Mouse (Mus musculus) bone marrow, adult 2 months (tissue): ENCODE measurements around the gene Vpreb2. TPM values are rescaled to one million over a fixed set of nuclear protein-coding genes. Genes with fewer than 3 reads are reported as not detected.
A peak's percentile ranks its signal among the peaks of the same experiment; 100 is the strongest.

Experiments
- H3K27ac ChIP-seq: fragments of 200-500 bp; 2 replicates; pipeline ENCODE4 v1.5.1; 2012; ENCODE audit warnings: low read depth, mild to moderate bottlenecking, control low read depth, inconsistent platforms, low read length; ENCODE audit not compliant: control insufficient read depth, poor library complexity, insufficient read depth
- H3K4me1 ChIP-seq: fragments of 200-500 bp; 2 replicates; pipeline ENCODE4 v1.6.1; 2011; ENCODE audit warnings: low read length; ENCODE audit not compliant: control insufficient read depth, insufficient read depth
- H3K4me3 ChIP-seq: fragments of 200-500 bp; replicated peaks from 2 replicates; pipeline ENCODE3; 2011; ENCODE audit warnings: mild to moderate bottlenecking, low read depth, low read length, control low read depth; ENCODE audit not compliant: control insufficient read depth
- CTCF ChIP-seq: fragments of 200-500 bp; IDR thresholded peaks from 2 replicates; pipeline ENCODE4 v1.5.1; 2011; ENCODE audit warnings: low read length, control low read depth; ENCODE audit not compliant: control insufficient read depth, insufficient read depth
- POLR2A ChIP-seq: fragments of 200-500 bp; IDR thresholded peaks from 2 replicates; pipeline ENCODE4 v1.6.1; 2011; ENCODE audit warnings: low read depth, mild to moderate bottlenecking, control low read depth, low read length, borderline replicate concordance; ENCODE audit not compliant: control insufficient read depth
- WGBS: fragments of 180-500 bp; shearing (Covaris S2); methylation state at CpG from one replicate; pipeline ENCODE4 v1.1.7; 2018; 5-methylcytosine and 5-hydroxymethylcytosine counted together
- polyA plus RNA-seq: library from polyadenylated mRNA; stranded (reverse); fragments of >200 nt; gene quantifications from 2 replicates; pipeline ENCODE4 v1.2.4, GENCODE M21; 2011; ENCODE audit warnings: low replicate concordance; ENCODE audit not compliant: missing spikeins, insufficient read depth, insufficient read length

Vpreb2 gene
- 3.1 TPM in 1 of 2 replicates, not detected in the other for polyA plus RNA-seq

DNA sequence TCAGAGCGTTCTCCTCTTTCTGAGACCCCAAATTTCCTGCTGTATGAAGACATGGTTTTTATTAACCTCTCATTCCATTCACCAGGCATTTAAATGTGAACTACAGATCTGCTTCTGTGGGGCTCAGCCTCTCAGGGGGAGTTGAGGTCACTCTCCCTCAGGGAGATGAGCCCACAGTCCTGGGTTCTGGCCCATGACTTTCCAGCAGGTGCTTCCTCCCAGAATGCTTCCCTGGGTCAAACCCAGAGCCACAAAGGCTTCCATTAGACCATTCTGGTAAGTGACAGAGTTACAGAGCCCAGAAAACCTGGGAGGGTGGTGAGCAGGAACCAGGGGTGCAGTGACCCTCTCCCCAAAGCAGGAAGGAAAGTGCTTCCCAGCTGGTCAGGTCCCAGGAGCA lies at the start of gene Vpreb2:
Gene Vpreb2 (plus strand): TSS at position 301 of the 400 bp plus-strand sequence.
- Histone ChIP-seq H3K4me3 (no peak within 1 kb of the TSS), H3K27ac (no peak within 1 kb of the TSS), H3K4me1 (no peaks in the 10 kb centered on the region; the same call in none of the 2 replicates)
- no peak for TF ChIP-seq CTCF
- no peak for TF ChIP-seq POLR2A
- 52% methylated on average over 1 of the region's 1 CpGs for WGBS

DNA sequence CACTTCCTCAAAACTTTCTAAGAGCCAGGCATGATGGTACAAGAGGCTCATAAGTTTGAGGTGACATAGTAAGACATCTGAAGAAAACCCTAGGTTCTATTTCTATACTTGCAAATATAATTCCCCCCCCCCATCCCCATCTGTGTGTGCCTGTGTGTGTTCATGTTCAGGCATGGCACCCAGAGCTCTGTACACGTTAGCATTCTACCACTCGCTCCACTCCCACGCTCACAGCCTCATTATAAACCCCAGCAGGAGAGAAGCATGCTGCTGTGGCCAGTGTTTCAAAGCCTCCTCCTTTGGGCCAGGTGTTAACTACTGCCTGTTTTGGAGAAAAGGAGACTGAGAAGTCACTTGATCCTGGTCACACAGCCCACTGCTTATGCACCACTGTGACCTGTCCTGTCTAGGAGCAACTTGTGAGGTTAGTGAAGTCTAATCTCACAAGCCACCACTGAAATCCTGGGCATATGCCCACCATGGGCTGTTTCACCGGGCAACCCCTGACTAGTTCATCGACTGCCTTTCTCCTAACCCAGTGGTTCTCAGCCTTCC lies 48.2 kb upstream of the Vpreb2 start:
- Histone ChIP-seq H3K4me1 (peaks cover 2% of the 10 kb centered on the region; the same call in 1 of the 2 replicates), H3K4me3 (no peak overlapping the region), H3K27ac (no peak overlapping the region)
- TF ChIP-seq CTCF (no peak), POLR2A (no peak)
- WGBS = 86% methylated on average over 5 of the region's 5 CpGs

DNA sequence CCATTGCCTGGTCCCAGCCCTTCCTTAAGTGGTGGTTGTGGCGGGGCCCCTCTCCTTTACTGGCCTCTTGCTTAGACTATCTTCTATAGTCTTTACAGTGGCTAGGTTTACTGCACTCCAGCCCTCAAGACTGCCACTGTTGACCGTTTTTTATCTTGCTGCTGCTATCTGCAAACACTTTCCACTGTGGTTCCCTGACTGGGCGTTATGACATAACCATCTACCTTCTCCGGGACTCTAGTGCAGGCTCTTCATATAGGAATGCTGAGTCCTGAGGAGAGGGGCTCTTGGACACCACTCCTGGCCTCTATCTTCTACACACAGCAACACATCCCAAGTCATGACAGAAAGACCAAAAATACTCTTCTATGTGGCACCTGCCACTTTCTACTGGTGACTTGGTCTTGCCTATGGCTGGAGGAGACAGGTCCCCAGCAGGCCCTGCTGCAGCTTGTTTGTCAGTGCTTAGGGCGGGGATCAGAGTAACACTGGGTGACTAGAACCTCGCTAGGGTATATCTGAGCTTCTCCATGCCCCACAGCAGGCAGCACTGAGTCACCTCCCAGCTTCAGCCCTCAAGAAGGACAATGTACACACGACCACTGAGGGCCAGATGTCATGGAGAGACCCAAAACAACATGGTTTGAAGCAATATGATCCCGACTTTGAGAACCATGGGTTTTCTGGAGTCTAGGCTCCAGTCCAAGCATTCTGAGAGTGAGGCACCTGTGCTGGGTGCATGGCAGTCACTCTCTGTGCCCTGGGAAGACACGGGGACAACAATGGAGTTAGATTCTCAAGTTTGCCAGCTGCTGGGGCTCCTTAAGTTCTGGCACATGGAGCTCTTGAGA lies 46.4 kb upstream of the Vpreb2 start:
- no peak for TF ChIP-seq POLR2A
- no peak for TF ChIP-seq CTCF
- Histone ChIP-seq H3K4me1 (peaks cover 2% of the 10 kb centered on the region; the same call in 1 of the 2 replicates), H3K27ac (peak overlapping the region; percentile 53), H3K4me3 (no peak overlapping the region)
- WGBS = 57% methylated on average over 9 of the region's 9 CpGs

DNA sequence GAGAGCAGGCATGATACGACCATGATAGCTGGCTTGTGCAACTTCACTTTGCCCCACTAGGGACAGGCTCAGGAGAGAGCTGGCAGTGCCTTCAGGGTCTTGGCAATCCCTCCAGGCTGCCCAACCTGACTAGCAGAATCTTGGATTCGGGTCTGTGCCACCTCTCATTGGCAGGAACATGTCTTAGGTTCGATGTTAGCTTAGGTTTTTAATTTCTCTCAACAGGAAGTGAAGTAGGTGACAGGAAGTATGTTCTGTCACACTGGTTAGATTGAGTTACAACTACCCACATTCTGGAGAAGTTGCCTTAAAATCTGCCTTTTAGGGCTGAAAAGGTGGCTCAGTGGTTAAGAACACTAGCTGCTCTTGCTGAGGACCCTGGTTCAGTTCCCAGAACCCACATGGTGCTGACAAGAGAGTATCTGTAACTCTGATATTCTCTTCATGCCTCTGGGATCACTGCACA lies 45.8 kb upstream of the Vpreb2 start:
- 11% methylated on average over 3 of the region's 3 CpGs for WGBS
- no peak for TF ChIP-seq POLR2A
- TF ChIP-seq CTCF = no peak
- Histone ChIP-seq H3K27ac (peak overlapping the region; percentile 53), H3K4me3 (no peak overlapping the region), H3K4me1 (peaks cover 2% of the 10 kb centered on the region; the same call in 1 of the 2 replicates)

DNA sequence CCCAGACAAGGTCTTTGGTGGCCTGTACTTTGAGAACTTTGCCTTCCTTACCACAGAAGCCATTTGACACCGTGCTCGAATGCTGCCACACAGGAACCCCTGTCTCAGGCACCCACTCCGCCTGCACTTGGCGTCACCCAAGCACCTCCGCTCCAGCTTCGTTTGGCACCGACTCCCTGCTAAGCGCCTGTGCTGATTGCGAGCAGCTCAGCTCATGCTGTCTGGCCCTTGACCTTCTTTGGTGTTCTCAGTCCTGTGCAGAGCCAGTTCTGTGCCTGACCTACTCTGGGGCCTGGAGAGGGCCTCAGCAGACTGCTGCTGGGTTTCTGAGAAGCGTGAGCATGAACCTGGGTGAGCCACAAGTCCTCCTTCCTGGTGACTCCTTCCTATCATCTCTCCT lies 43.5 kb upstream of the Vpreb2 start:
- no peak overlapping the region for H3K4me3 ChIP-seq
- WGBS = 75% methylated on average over 10 of the region's 10 CpGs
- no peak overlapping the region for H3K27ac ChIP-seq
- no peak for TF ChIP-seq POLR2A
- no peak for TF ChIP-seq CTCF
- peaks cover 2% of the 10 kb centered on the region; the same call in 1 of the 2 replicates for H3K4me1 ChIP-seq

DNA sequence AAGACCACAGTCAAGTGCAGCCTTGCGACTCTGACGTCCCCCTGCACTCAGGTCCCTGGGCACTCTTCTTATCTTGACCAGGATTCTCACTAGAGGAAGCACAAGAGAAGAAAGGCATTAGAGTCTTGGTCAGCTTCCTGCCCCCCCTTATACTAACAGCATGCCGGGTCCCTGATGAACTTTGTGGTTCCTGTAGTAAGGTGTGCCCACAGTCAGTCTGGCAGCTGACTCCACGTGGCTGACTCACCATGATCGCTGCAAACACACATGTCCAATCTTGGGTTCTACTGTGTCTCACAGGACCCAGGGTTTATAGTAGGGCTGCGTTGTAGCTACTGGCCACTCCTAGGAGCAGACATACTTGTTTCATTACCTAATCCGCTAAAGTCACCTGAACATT lies 42.0 kb upstream of the Vpreb2 start:
- 31% methylated on average over 7 of the region's 7 CpGs for WGBS
- TF ChIP-seq CTCF = no peak
- no peak for TF ChIP-seq POLR2A
- H3K27ac ChIP-seq = no peak overlapping the region
- no peak overlapping the region for H3K4me3 ChIP-seq
- H3K4me1 ChIP-seq = peaks cover 2% of the 10 kb centered on the region; the same call in 1 of the 2 replicates

DNA sequence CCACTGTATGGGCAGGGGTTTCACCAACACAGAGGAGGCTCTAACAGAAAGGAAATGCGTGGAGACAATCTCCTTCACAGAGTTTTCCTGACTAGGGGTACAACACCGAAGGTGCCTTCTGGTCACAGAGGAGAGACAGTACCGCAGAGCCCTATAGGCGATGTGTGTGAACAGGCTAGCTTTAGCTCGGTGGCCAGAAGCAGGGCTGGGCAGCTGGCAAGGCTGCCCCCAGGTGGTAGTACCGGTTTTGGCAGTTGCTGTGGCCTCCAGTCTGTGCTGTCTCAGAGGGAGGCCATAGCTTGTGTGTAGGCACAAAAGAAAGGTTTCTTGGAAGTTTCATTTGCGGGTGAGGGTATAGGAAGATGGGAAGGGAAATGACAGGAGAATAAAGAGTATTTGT lies 41.4 kb upstream of the Vpreb2 start:
- Histone ChIP-seq H3K27ac (peak overlapping the region; percentile 4), H3K4me3 (no peak overlapping the region), H3K4me1 (peaks cover 2% of the 10 kb centered on the region; the same call in 1 of the 2 replicates)
- 6% methylated on average over 7 of the region's 7 CpGs for WGBS
- TF ChIP-seq CTCF (peak; percentile 90), POLR2A (no peak)

DNA sequence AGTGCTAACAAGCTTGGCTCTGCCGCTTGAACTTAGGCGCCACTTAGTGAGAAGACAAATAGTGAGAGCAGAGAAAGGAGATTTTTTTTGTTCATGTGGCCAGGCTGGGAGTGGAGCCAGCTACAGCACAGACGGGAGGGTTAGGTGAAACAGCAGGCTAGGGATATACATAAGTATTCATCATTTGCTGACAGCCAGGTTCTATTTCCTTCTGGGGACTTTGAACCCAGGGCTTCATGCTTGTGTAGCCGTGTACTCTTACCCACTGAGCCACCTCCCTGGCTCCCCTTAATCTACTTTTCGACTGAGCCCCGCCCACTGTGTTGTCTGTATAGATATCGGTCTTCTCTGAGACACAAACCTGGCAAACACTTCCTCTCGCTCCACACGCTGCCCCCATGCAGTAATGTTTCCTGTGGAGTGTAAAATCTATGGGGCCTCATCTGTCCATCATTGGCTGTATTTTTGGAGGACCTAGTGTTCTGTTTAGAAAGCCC lies 40.9 kb upstream of the Vpreb2 start:
- Histone ChIP-seq H3K4me3 (no peak overlapping the region), H3K27ac (peak overlapping the region; percentile 4; the same call in 1 of the 2 replicates), H3K4me1 (peaks cover 1% of the 10 kb centered on the region; the same call in 1 of the 2 replicates)
- 23% methylated on average over 9 of the region's 9 CpGs for WGBS
- TF ChIP-seq POLR2A (no peak), CTCF (no peak)
